Mouse (Mus musculus): ENCODE results near the gene Olfr1432.
"Not testable (repeated sequence)": the region's sequence is repeated elsewhere in the genome, so short reads cannot be mapped to it uniquely, and the experiment has no call there.

The Olfr1432 gene

GRCm38 (mm10) chr19:12232496-12232895 lies at the start of gene Olfr1432:
TSS of gene Olfr1432 (minus strand) at chr19:12232596.
- DNase-seq = not testable (repeated sequence)

GRCm38 (mm10) chr19:12279554-12279953 lies 47.2 kb upstream of the Olfr1432 start, which contains the start of gene Olfr1434:
TSS of gene Olfr1434 (plus strand) at chr19:12279854.
- DNase-seq = no peak

GRCm38 (mm10) chr19:12260732-12261131 lies 28.3 kb upstream of the Olfr1432 start, which contains the start of gene Olfr235:
TSS of gene Olfr235 (plus strand) at chr19:12261032.
- no peak for DNase-seq

DNA sequence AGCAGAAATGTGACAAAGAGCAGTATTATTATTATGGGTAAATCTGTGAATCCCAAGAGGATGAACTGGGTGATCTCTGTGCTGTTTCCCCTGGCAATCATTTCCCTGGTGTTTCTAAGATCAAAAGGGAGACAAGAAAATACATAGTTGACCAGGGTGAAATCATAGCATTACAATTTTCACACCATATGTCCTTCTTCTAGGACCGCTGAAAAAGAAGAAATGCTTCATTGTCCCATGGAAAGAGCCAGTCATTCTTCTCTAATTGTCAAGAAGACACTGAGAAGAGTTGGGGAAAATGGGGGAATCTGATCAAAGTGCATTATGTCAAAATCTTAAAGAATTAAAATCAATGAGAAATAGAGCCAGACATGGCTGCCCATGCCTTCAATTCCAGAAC lies 9.2 kb upstream of the Olfr1432 start, which contains the start of gene Olfr262:
TSS of gene Olfr262 (minus strand) at position 101 of the 400 bp plus-strand sequence.
- DNase-seq = no peak

GRCm38 (mm10) chr19:12200334-12200733 lies 32.1 kb downstream of the Olfr1432 start, which contains the start of gene Olfr1431:
TSS of gene Olfr1431 (plus strand) at chr19:12200634.
- no peak for DNase-seq

GRCm38 (mm10) chr19:12199076-12199475 lies 33.3 kb downstream of the Olfr1432 start:
- not testable (repeated sequence) for DNase-seq
